Mouse (Mus musculus): ENCODE data around the gene Gm1673. TPM values are rescaled to one million over a fixed set of nuclear protein-coding genes. Genes with fewer than 3 reads are reported as not detected.
"Not testable (repeated sequence)": the region's sequence is repeated elsewhere in the genome, so short reads cannot be mapped to it uniquely, and the experiment has no call there.

Gene Gm1673
- 54.7 and 61.2 TPM in 2 replicates for polyA plus RNA-seq (2015; fragmentation: Nextera tagmentation; extraction: Ambion mirVana)

- WGBS = under 1% methylated on average over 88 of the region's 88 CpGs
- Histone ChIP-seq H3K27ac (no peak within 1 kb of the TSS), H3K4me3 (replicated peaks) (peak within 1 kb of the TSS; percentile 85), H3K27me3 (replicated peaks) (no peaks in the 10 kb centered on the region; the same call in 1 of the 2 replicates), H3K4me2 (replicated peaks) (peak within 1 kb of the TSS; percentile 95), H3K9ac (peak within 1 kb of the TSS; percentile 58), H3K4me1 (replicated peaks) (peaks cover 11% of the 10 kb centered on the region), H3K36me3 (no peaks in the 10 kb centered on the region), H3K9me3 (no peaks in the 10 kb centered on the region)
- ATAC-seq = peak; percentile 94
These were observed at the start of gene Gm1673 for GRCm38 (mm10) chr5:33983309-33984121. TSS of gene Gm1673 (plus strand) at chr5:33983433.

GRCm38 (mm10) chr5:33934081-33934480, 49.2 kb upstream of the Gm1673 start:
- Histone ChIP-seq H3K27me3 (replicated peaks) (no peaks in the 10 kb centered on the region), H3K4me1 (replicated peaks) (peaks cover 11% of the 10 kb centered on the region; the same call in 1 of the 2 replicates), H3K9ac (no peak overlapping the region), H3K36me3 (peaks cover 15% of the 10 kb centered on the region), H3K27ac (no peak overlapping the region), H3K4me3 (replicated peaks) (no peak overlapping the region), H3K4me2 (replicated peaks) (peak overlapping the region; percentile 78; the same call in 1 of the 2 replicates), H3K9me3 (no peaks in the 10 kb centered on the region)
- no peak for ATAC-seq
- 79% methylated on average over 2 of the region's 2 CpGs for WGBS

GRCm38 (mm10) chr5:33934877-33935276, 48.4 kb upstream of the Gm1673 start:
- Histone ChIP-seq H3K27ac (no peak overlapping the region), H3K36me3 (peaks cover 8% of the 10 kb centered on the region), H3K4me3 (replicated peaks) (peak overlapping the region; percentile 92), H3K9ac (no peak overlapping the region), H3K4me2 (replicated peaks) (peak overlapping the region; percentile 78), H3K4me1 (replicated peaks) (peaks cover 11% of the 10 kb centered on the region; the same call in 1 of the 2 replicates), H3K9me3 (no peaks in the 10 kb centered on the region), H3K27me3 (replicated peaks) (no peaks in the 10 kb centered on the region)
- ATAC-seq = no peak
- 66% methylated on average over 7 of the region's 7 CpGs for WGBS

GRCm38 (mm10) chr5:33935700-33936111, 47.5 kb upstream of the Gm1673 start:
- WGBS = under 1% methylated on average over 39 of the region's 39 CpGs
- H3K36me3 ChIP-seq = 0 out of 2 replicates have a peak, but pooled peaks cover 4% of the 10 kb centered on the region
- ATAC-seq = peak; percentile 76
- no peaks in the 10 kb centered on the region for H3K27me3 ChIP-seq (replicated peaks)
- H3K9ac ChIP-seq = peak overlapping the region; percentile 95
- H3K4me1 ChIP-seq (replicated peaks) = peaks cover 11% of the 10 kb centered on the region; the same call in 1 of the 2 replicates
- peak overlapping the region; percentile 92 for H3K4me3 ChIP-seq (replicated peaks)
- H3K27ac ChIP-seq = peak overlapping the region; percentile 92
- H3K4me2 ChIP-seq (replicated peaks) = peak overlapping the region; percentile 78
- H3K9me3 ChIP-seq = no peaks in the 10 kb centered on the region

GRCm38 (mm10) chr5:33936120-33936707, 47.0 kb upstream of the Gm1673 start, which contains the start of gene Nelfa:
TSS of gene Nelfa (minus strand) at chr5:33936413.
- under 1% methylated on average over 61 of the region's 61 CpGs for WGBS
- H3K4me3 ChIP-seq (replicated peaks) = peak within 1 kb of the TSS; percentile 92
- peaks cover 11% of the 10 kb centered on the region; the same call in 1 of the 2 replicates for H3K4me1 ChIP-seq (replicated peaks)
- peak; percentile 99 for ATAC-seq
- no peaks in the 10 kb centered on the region for H3K27me3 ChIP-seq (replicated peaks)
- H3K27ac ChIP-seq = peak within 1 kb of the TSS; percentile 92
- H3K36me3 ChIP-seq = 0 out of 2 replicates have a peak, but pooled peaks cover 4% of the 10 kb centered on the region
- peak within 1 kb of the TSS; percentile 95 for H3K9ac ChIP-seq
- H3K9me3 ChIP-seq = no peaks in the 10 kb centered on the region
- peak within 1 kb of the TSS; percentile 78 for H3K4me2 ChIP-seq (replicated peaks)

GRCm38 (mm10) chr5:33937230-33937629, 46.0 kb upstream of the Gm1673 start:
- no peak for ATAC-seq
- H3K27ac ChIP-seq = no peak overlapping the region
- no peak overlapping the region; the same call in 1 of the 2 replicates for H3K4me3 ChIP-seq (replicated peaks)
- H3K9ac ChIP-seq = no peak overlapping the region
- 97% methylated on average over 2 of the region's 2 CpGs for WGBS
- H3K27me3 ChIP-seq (replicated peaks) = no peaks in the 10 kb centered on the region
- H3K9me3 ChIP-seq = no peaks in the 10 kb centered on the region
- H3K36me3 ChIP-seq = 0 out of 2 replicates have a peak, but pooled peaks cover 3% of the 10 kb centered on the region
- H3K4me1 ChIP-seq (replicated peaks) = peaks cover 11% of the 10 kb centered on the region; the same call in 1 of the 2 replicates
- H3K4me2 ChIP-seq (replicated peaks) = peak overlapping the region; percentile 78

GRCm38 (mm10) chr5:33938448-33938847, 44.8 kb upstream of the Gm1673 start:
- Histone ChIP-seq H3K27ac (no peak overlapping the region), H3K9ac (no peak overlapping the region), H3K4me1 (replicated peaks) (peaks cover 11% of the 10 kb centered on the region; the same call in 1 of the 2 replicates), H3K4me2 (replicated peaks) (no peak overlapping the region), H3K27me3 (replicated peaks) (no peaks in the 10 kb centered on the region), H3K36me3 (no peaks in the 10 kb centered on the region), H3K9me3 (no peaks in the 10 kb centered on the region), H3K4me3 (replicated peaks) (no peak overlapping the region)
- WGBS = 84% methylated on average over 3 of the region's 3 CpGs
- ATAC-seq = no peak

GRCm38 (mm10) chr5:33947035-33947434, 36.2 kb upstream of the Gm1673 start:
- not testable (repeated sequence) for ATAC-seq
- WGBS = 85% methylated on average over 16 of the region's 16 CpGs

GRCm38 (mm10) chr5:33948314-33948713, 34.9 kb upstream of the Gm1673 start:
- Histone ChIP-seq H3K36me3 (no peaks in the 10 kb centered on the region), H3K27me3 (replicated peaks) (no peaks in the 10 kb centered on the region), H3K27ac (no peak overlapping the region), H3K9me3 (no peaks in the 10 kb centered on the region), H3K4me1 (replicated peaks) (no peaks in the 10 kb centered on the region), H3K9ac (no peak overlapping the region), H3K4me3 (replicated peaks) (no peak overlapping the region), H3K4me2 (replicated peaks) (no peak overlapping the region)
- WGBS = 83% methylated on average over 4 of the region's 4 CpGs
- no peak for ATAC-seq

More at GRCm38 (mm10) chr5:33947035-33947434, 36.2 kb upstream of the Gm1673 start:
- not testable (repeated sequence) for H3K9me3 ChIP-seq; H3K4me2 ChIP-seq (replicated peaks); H3K4me3 ChIP-seq (replicated peaks); H3K36me3 ChIP-seq; H3K9ac ChIP-seq; H3K27me3 ChIP-seq (replicated peaks); H3K27ac ChIP-seq; H3K4me1 ChIP-seq (replicated peaks)

- 87% methylated on average over 17 of the region's 17 CpGs for WGBS
- peaks cover 10% of the 10 kb centered on the region; the same call in 1 of the 2 replicates for H3K9me3 ChIP-seq
- H3K27me3 ChIP-seq (replicated peaks) = no peaks in the 10 kb centered on the region
- no peak overlapping the region for H3K9ac ChIP-seq
- H3K4me1 ChIP-seq (replicated peaks) = no peaks in the 10 kb centered on the region
- no peak overlapping the region for H3K4me3 ChIP-seq (replicated peaks)
- H3K36me3 ChIP-seq = no peaks in the 10 kb centered on the region
- no peak for ATAC-seq
- H3K27ac ChIP-seq = no peak overlapping the region
- H3K4me2 ChIP-seq (replicated peaks) = no peak overlapping the region
These were observed 29.6 kb upstream of the Gm1673 start for GRCm38 (mm10) chr5:33953471-33954185.

GRCm38 (mm10) chr5:33954354-33954753, 28.9 kb upstream of the Gm1673 start:
- Histone ChIP-seq H3K4me3 (replicated peaks) (no peak overlapping the region), H3K9me3 (peaks cover 10% of the 10 kb centered on the region; the same call in 1 of the 2 replicates), H3K27ac (no peak overlapping the region), H3K36me3 (no peaks in the 10 kb centered on the region), H3K4me2 (replicated peaks) (no peak overlapping the region), H3K27me3 (replicated peaks) (no peaks in the 10 kb centered on the region), H3K9ac (no peak overlapping the region), H3K4me1 (replicated peaks) (no peaks in the 10 kb centered on the region)
- 45% methylated on average over 10 of the region's 10 CpGs for WGBS
- ATAC-seq = no peak

- H3K27me3 ChIP-seq (replicated peaks) = no peaks in the 10 kb centered on the region
- peaks cover 10% of the 10 kb centered on the region; the same call in 1 of the 2 replicates for H3K9me3 ChIP-seq
- ATAC-seq = no peak
- no peak overlapping the region for H3K9ac ChIP-seq
- no peak overlapping the region for H3K4me3 ChIP-seq (replicated peaks)
- H3K36me3 ChIP-seq = no peaks in the 10 kb centered on the region
- no peaks in the 10 kb centered on the region for H3K4me1 ChIP-seq (replicated peaks)
- 61% methylated on average over 4 of the region's 4 CpGs for WGBS
- no peak overlapping the region for H3K4me2 ChIP-seq (replicated peaks)
- H3K27ac ChIP-seq = no peak overlapping the region
These were observed 27.4 kb upstream of the Gm1673 start for GRCm38 (mm10) chr5:33955868-33956267.
